Mouse (Mus musculus) C2C12 (cell line): ENCODE data around the gene Olfr304. TPM values are rescaled to one million over a fixed set of nuclear protein-coding genes. Genes with fewer than 3 reads are reported as not detected.

Experiments used
- H3K27me3 ChIP-seq: one replicate; pipeline ENCODE4 v1.6.1; 2011; ENCODE audit not compliant: control insufficient read depth, insufficient read depth, insufficient read length
- H3K36me3 ChIP-seq: one replicate; pipeline ENCODE4 v1.6.1; 2011; ENCODE audit not compliant: control insufficient read depth, insufficient read depth
- H3K4me3 ChIP-seq: one replicate; pipeline ENCODE4 v1.5.1; 2011; ENCODE audit warnings: mild to moderate bottlenecking, control low read depth; ENCODE audit not compliant: poor library complexity, insufficient read depth, severe bottlenecking
- H3K79me2 ChIP-seq: one replicate; pipeline ENCODE4 v1.6.1; 2011; ENCODE audit not compliant: control insufficient read depth, insufficient read depth
- H3K79me3 ChIP-seq: one replicate; pipeline ENCODE4 v1.6.1; 2011; ENCODE audit warnings: low read depth, control low read depth
- H3ac ChIP-seq: one replicate; pipeline ENCODE3; 2011; ENCODE audit warnings: low read depth; ENCODE audit not compliant: control insufficient read depth, insufficient read length
- CEBPB ChIP-seq: IDR thresholded peaks from one replicate; pipeline ENCODE4 v1.6.1; 2011; ENCODE audit warnings: low read depth, mild to moderate bottlenecking, control low read depth, moderate library complexity
- CTCF ChIP-seq: IDR thresholded peaks from one replicate; pipeline ENCODE4 v1.5.1; 2011; ENCODE audit not compliant: control insufficient read depth, insufficient read depth, insufficient read length
- FOSL1 ChIP-seq: IDR thresholded peaks from one replicate; pipeline ENCODE4 v1.8.0; 2011; ENCODE audit warnings: mild to moderate bottlenecking, low read length; ENCODE audit not compliant: poor library complexity, insufficient read depth, severe bottlenecking
- MAX ChIP-seq: IDR thresholded peaks from one replicate; pipeline ENCODE4 v1.6.1; 2011; ENCODE audit warnings: mild to moderate bottlenecking, control low read depth
- MYOD1 ChIP-seq: IDR thresholded peaks from one replicate; pipeline ENCODE4 v1.6.1; 2011; ENCODE audit warnings: low read depth; ENCODE audit not compliant: control insufficient read depth, insufficient read length
- MYOG ChIP-seq: IDR thresholded peaks from one replicate; pipeline ENCODE4 v1.6.1; 2011; ENCODE audit not compliant: control insufficient read depth, insufficient read length; ENCODE audit errors: extremely low read depth
- USF1 ChIP-seq: IDR thresholded peaks from one replicate; pipeline ENCODE4 v1.6.1; 2011; ENCODE audit warnings: low read depth, mild to moderate bottlenecking, control low read depth, moderate library complexity
- polyA plus RNA-seq: library from polyadenylated mRNA; unstranded; fragments of >200 nt; fragmentation: generic; extraction: Trizol; gene quantifications from one replicate; pipeline ENCODE4 v1.2.1, GENCODE M21; 2012; ENCODE audit warnings: missing spikeins

The Olfr304 gene
- polyA plus RNA-seq, 1 experiment = not detected

DNA sequence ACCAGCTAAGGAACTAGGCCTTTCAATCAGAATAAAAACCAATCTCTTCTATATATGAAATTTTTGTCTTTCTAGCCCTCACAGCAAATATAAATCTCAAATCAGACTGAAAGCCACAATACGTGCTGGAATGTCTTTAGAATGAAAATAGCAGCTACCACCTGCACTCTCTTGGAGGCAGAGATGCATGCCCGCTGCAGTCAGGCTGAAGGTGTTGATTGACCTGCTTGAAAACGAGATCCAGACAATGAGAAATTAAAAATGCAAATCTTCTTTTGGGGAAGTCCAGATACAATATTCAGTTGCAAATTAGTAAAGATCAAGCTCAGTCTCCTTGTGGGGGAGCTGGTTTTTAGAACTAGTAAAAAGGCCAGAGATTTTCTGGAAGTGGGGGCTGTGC is 42.2 kb downstream of the Olfr304 start:
- Histone ChIP-seq H3K36me3 (no peaks in the 10 kb centered on the region), H3K79me2 (no peaks in the 10 kb centered on the region), H3ac (no peak overlapping the region)

DNA sequence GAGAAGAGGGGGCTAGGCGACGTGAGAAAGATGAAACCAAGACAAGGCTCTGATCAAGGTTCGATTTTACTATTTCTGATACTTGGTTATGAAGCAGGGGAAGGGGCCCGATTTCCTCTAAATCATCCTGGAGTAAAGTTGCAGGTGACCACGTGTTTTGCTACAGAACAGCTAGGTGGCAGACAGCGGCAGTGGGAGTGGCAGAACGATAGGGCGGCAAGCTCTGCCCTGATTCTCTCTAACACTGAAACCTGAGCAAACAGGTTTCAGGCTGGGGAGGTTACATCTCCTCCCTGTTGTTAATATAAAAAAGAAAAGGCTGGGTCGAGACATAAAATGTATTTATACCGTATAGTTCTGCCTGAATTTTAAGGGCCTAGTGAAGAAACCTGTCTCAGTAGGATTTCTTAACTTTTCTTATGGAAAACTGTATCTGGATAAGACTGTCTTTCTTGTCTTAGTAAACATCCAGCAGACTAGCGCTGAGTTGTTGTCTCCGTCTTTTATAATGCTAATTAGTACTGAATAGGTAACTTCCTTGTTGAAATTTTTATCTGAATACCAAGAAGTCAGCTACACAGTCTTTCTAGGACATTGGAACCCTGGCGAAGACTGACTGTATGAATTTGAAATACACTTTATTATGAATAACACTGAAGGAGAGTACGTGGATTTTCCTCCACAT is 43.4 kb downstream of the Olfr304 start:
- H3K4me3 ChIP-seq = no peak overlapping the region
- no peak for TF ChIP-seq CTCF
- no peak for TF ChIP-seq USF1
- no peak for TF ChIP-seq MAX
- TF ChIP-seq MYOG = no peak
- no peak for TF ChIP-seq FOSL1
- TF ChIP-seq CEBPB = no peak
- no peak for TF ChIP-seq MYOD1
- H3K79me2 ChIP-seq = no peaks in the 10 kb centered on the region
- H3K27me3 ChIP-seq = no peaks in the 10 kb centered on the region
- H3K36me3 ChIP-seq = no peaks in the 10 kb centered on the region
- no peak overlapping the region for H3ac ChIP-seq
- H3K79me3 ChIP-seq = no peaks in the 10 kb centered on the region

More for the DNA sequence above, 42.2 kb downstream of the Olfr304 start:
- no peaks in the 10 kb centered on the region for H3K79me3 ChIP-seq
- H3K4me3 ChIP-seq = no peak overlapping the region
- TF ChIP-seq USF1 (no peak), FOSL1 (no peak), MAX (no peak), CTCF (no peak), MYOD1 (no peak), MYOG (no peak)
- no peaks in the 10 kb centered on the region for H3K27me3 ChIP-seq

DNA sequence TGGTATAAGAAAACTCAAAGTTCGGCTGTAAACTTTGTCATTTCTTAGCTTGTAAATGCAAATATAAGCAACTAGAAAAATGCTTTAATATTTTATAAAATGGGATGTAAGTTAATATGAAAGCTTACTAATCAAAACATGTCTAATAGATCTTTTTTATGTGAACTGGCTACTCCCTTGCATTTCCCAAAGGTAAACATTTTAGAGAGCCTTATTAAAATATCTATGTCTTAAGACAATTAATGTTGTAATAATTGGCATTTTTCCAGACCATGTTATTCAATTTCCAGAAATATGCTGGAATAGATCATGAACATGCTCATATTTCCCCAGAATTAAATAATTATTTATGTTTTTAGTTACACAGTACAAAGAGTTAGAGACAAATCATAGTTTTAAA is 49.0 kb downstream of the Olfr304 start, which contains the start of gene Olfr307:
Gene Olfr307 (minus strand): TSS at position 101 of the 400 bp plus-strand sequence.
- Histone ChIP-seq H3K4me3 (no peak within 1 kb of the TSS), H3K79me2 (no peaks in the 10 kb centered on the region), H3K79me3 (no peaks in the 10 kb centered on the region), H3K27me3 (no peaks in the 10 kb centered on the region), H3ac (no peak within 1 kb of the TSS), H3K36me3 (no peaks in the 10 kb centered on the region)
- TF ChIP-seq MAX = no peak
- TF ChIP-seq CTCF = no peak
- no peak for TF ChIP-seq USF1
- no peak for TF ChIP-seq FOSL1
- no peak for TF ChIP-seq MYOD1
- no peak for TF ChIP-seq MYOG
- TF ChIP-seq CEBPB = no peak

Other genes with a start within 250 kb of the Olfr304 start
- gene Vmn2r75, start 214.9 kb downstream of the Olfr304 start, polyA plus RNA-seq = not detected
- not detected for gene Vmn2r76, start 140.3 kb downstream of the Olfr304 start, polyA plus RNA-seq
- not detected for gene Olfr310, start 109.5 kb downstream of the Olfr304 start, polyA plus RNA-seq
- not detected for gene Olfr309, start 73.0 kb downstream of the Olfr304 start, polyA plus RNA-seq
- gene Olfr308, start 61.0 kb downstream of the Olfr304 start, polyA plus RNA-seq = not detected
- not detected for gene Olfr307, start 49.1 kb downstream of the Olfr304 start, polyA plus RNA-seq
- gene Olfr305, start 19.7 kb downstream of the Olfr304 start, polyA plus RNA-seq = not detected
- gene Olfr303, start 11.1 kb upstream of the Olfr304 start, polyA plus RNA-seq = not detected
- not detected for gene Olfr301, start 17.2 kb upstream of the Olfr304 start, polyA plus RNA-seq
- gene Olfr299, start 73.3 kb upstream of the Olfr304 start, polyA plus RNA-seq = not detected
- not detected for gene Olfr298, start 105.8 kb upstream of the Olfr304 start, polyA plus RNA-seq
- not detected for gene Olfr297, start 133.3 kb upstream of the Olfr304 start, polyA plus RNA-seq
- gene Olfr295, start 197.2 kb upstream of the Olfr304 start, polyA plus RNA-seq = not detected
- not detected for gene Olfr294, start 230.0 kb upstream of the Olfr304 start, polyA plus RNA-seq